Mouse (Mus musculus): ENCODE data around the gene P4ha3. TPM values are rescaled to one million over a fixed set of nuclear protein-coding genes. Genes with fewer than 3 reads are reported as not detected.
A peak's percentile ranks its signal among the peaks of the same experiment; 100 is the strongest.

The P4ha3 gene
- polyA plus RNA-seq, 2 experiments: 28.1 to 48.7 TPM

DNA sequence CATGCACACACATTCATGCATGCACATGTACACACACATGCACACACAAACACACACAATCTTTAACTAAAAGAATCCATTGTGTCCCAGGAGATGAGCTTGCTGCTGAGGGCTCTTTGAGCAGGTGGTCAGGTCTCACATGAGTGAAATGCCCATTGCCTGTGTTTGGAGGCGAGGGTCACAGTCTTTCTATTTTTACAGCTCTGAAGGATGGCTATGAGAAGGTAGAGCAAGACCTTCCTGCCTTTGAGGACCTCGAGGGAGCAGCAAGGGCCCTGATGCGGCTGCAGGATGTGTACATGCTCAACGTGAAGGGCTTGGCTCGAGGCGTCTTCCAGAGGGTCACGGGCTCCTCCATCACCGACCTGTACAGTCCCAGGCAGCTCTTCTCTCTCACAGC is 8.2 kb downstream of the P4ha3 start:
- DNase-seq (ENCODE audit: low spot score): no peak
- H3K27ac ChIP-seq (replicated peaks; ENCODE audit: low read depth, low read length): no peak overlapping the region

DNA sequence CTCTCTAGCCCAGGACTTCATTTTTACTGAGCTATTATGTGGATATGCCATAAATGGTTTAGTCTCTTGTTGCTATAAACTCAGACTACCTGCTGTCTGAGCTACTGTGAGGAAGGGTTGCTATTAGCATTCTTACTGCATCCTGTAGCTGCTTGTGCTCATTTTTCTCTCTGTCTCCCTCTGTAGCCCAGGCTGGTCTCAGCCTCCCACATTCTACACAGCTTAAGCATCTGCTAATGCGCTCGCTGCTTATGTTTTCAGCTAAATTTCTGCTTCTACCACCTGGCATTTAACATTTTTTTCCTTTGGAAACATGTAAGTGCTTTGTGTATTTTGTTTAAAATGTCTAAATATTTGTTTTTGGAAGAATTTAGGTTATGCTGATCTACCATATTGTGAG is 10.4 kb downstream of the P4ha3 start:
- no peak overlapping the region for H3K9ac ChIP-seq (ENCODE audit: low read depth, low read length, severe bottlenecking)
- WGBS: 95% methylated on average over 2 of the region's 2 CpGs

More for the DNA sequence above, 8.2 kb downstream of the P4ha3 start:
- Histone ChIP-seq H3K9ac (ENCODE audit: low read depth, low read length, severe bottlenecking) (no peak overlapping the region), H3K36me3 (ENCODE audit: control insufficient read depth, insufficient read depth, low read length) (peaks cover 31% of the 10 kb centered on the region), H3K4me2 (replicated peaks; ENCODE audit: low read depth, low read length, severe bottlenecking) (no peak overlapping the region), H3K4me3 (replicated peaks; ENCODE audit: low read length) (no peak overlapping the region), H3K9me3 (ENCODE audit: control insufficient read depth, low read length) (0 out of 2 replicates have a peak, but pooled peaks cover 7% of the 10 kb centered on the region), H3K27me3 (ENCODE audit: control insufficient read depth, insufficient read depth, low read length) (no peaks in the 10 kb centered on the region), H3K4me1 (ENCODE audit: control insufficient read depth, insufficient read depth, low read length) (peaks cover 16% of the 10 kb centered on the region)
- TF ChIP-seq POLR2A (IDR thresholded peaks at IDR 0.05; ENCODE audit: borderline replicate concordance, extremely low read depth, insufficient read depth, insufficient read length): no peak
- ATAC-seq (ENCODE audit: low FRiP score, low read depth): no peak
- WGBS: 75% methylated on average over 8 of the region's 8 CpGs

DNA sequence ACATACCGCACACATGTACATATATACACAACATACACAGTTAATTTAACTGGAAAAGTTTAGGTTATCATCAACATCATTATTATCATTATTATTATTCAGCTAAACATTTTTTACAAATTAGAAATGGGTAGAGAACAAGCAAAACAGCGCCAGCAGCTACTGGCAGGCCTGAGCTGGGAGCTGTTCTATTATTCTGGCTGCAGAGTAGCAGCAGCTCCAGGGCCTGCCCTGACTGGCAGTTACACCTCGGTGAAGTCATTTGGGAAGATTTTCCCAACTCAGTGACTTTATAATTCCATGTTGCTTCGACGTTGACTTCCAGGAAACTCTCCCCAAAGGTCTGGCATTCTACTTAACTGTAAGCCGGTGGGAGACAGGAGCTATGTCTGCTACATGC is 11.4 kb downstream of the P4ha3 start:
- no peak for DNase-seq (ENCODE audit: low spot score)
- no peak overlapping the region for H3K27ac ChIP-seq (replicated peaks; ENCODE audit: low read depth, low read length)
- no peak overlapping the region for H3K4me3 ChIP-seq (replicated peaks; ENCODE audit: low read length)
- TF ChIP-seq POLR2A (IDR thresholded peaks at IDR 0.05; ENCODE audit: borderline replicate concordance, extremely low read depth, insufficient read depth, insufficient read length): no peak
- H3K4me2 ChIP-seq (replicated peaks; ENCODE audit: low read depth, low read length, severe bottlenecking): no peak overlapping the region
- H3K4me1 ChIP-seq (ENCODE audit: control insufficient read depth, insufficient read depth, low read length): peaks cover 18% of the 10 kb centered on the region
- no peak for ATAC-seq (ENCODE audit: low FRiP score, low read depth)
- no peaks in the 10 kb centered on the region for H3K27me3 ChIP-seq (ENCODE audit: control insufficient read depth, insufficient read depth, low read length)
- no peaks in the 10 kb centered on the region for H3K9me3 ChIP-seq (ENCODE audit: control insufficient read depth, low read length)
- WGBS: 58% methylated on average over 6 of the region's 6 CpGs
- H3K9ac ChIP-seq (ENCODE audit: low read depth, low read length, severe bottlenecking): no peak overlapping the region
- H3K36me3 ChIP-seq (ENCODE audit: control insufficient read depth, insufficient read depth, low read length): peaks cover 31% of the 10 kb centered on the region

More for the DNA sequence above, 10.4 kb downstream of the P4ha3 start:
- 0 out of 2 replicates have a peak, but pooled peaks cover 6% of the 10 kb centered on the region for H3K9me3 ChIP-seq (ENCODE audit: control insufficient read depth, low read length)
- peaks cover 31% of the 10 kb centered on the region for H3K36me3 ChIP-seq (ENCODE audit: control insufficient read depth, insufficient read depth, low read length)
- H3K4me3 ChIP-seq (replicated peaks; ENCODE audit: low read length): no peak overlapping the region
- no peak for ATAC-seq (ENCODE audit: low FRiP score, low read depth)
- no peak for TF ChIP-seq POLR2A (IDR thresholded peaks at IDR 0.05; ENCODE audit: borderline replicate concordance, extremely low read depth, insufficient read depth, insufficient read length)
- H3K4me1 ChIP-seq (ENCODE audit: control insufficient read depth, insufficient read depth, low read length): peaks cover 18% of the 10 kb centered on the region
- DNase-seq (ENCODE audit: low spot score): no peak
- H3K27me3 ChIP-seq (ENCODE audit: control insufficient read depth, insufficient read depth, low read length): no peaks in the 10 kb centered on the region
- no peak overlapping the region for H3K4me2 ChIP-seq (replicated peaks; ENCODE audit: low read depth, low read length, severe bottlenecking)
- no peak overlapping the region for H3K27ac ChIP-seq (replicated peaks; ENCODE audit: low read depth, low read length)

DNA sequence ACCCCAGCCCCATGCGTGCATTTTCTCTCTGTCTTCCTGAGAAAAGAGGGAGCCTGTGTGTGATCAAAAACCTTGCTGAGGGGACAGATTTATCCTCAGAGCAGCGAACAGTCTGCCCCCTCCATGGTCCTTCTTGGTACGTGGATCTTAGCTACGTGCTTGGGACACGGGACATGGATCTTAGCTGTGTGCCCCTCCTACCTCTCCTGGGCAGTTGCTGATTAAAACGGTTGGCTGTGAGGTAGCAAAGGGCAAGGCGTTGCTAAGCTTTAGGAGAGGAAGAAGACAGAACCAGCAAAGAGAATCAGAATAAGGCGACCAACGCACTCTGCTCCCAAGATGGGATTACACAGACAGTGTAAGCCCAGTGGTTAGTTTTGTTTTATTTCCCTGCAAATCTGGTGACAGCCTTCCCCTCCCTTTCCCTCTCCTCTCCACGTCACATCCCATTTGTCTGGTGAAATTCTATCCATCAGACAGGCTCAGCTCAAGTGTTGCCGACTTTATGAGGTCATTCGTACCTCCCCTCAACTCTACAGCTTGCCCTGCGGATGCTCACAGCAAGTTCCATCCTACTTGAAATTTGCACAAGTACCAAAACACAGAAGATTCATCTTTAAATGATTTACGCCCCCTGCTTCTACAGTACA is 13.7 kb downstream of the P4ha3 start:
- no peak overlapping the region for H3K9ac ChIP-seq (ENCODE audit: low read depth, low read length, severe bottlenecking)
- ATAC-seq (ENCODE audit: low FRiP score, low read depth) (peak; percentile 75; the same call in 1 of the 2 replicates), DNase-seq (ENCODE audit: low spot score) (peak; percentile 12)
- H3K27ac ChIP-seq (replicated peaks; ENCODE audit: low read depth, low read length): peak overlapping the region; percentile 29; the same call in 1 of the 2 replicates
- peaks cover 22% of the 10 kb centered on the region for H3K4me1 ChIP-seq (ENCODE audit: control insufficient read depth, insufficient read depth, low read length)
- no peaks in the 10 kb centered on the region for H3K9me3 ChIP-seq (ENCODE audit: control insufficient read depth, low read length)
- no peak for TF ChIP-seq POLR2A (IDR thresholded peaks at IDR 0.05; ENCODE audit: borderline replicate concordance, extremely low read depth, insufficient read depth, insufficient read length)
- H3K27me3 ChIP-seq (ENCODE audit: control insufficient read depth, insufficient read depth, low read length): no peaks in the 10 kb centered on the region
- no peak overlapping the region for H3K4me2 ChIP-seq (replicated peaks; ENCODE audit: low read depth, low read length, severe bottlenecking)
- peaks cover 24% of the 10 kb centered on the region for H3K36me3 ChIP-seq (ENCODE audit: control insufficient read depth, insufficient read depth, low read length)
- 41% methylated on average over 14 of the region's 14 CpGs for WGBS
- no peak overlapping the region for H3K4me3 ChIP-seq (replicated peaks; ENCODE audit: low read length)

DNA sequence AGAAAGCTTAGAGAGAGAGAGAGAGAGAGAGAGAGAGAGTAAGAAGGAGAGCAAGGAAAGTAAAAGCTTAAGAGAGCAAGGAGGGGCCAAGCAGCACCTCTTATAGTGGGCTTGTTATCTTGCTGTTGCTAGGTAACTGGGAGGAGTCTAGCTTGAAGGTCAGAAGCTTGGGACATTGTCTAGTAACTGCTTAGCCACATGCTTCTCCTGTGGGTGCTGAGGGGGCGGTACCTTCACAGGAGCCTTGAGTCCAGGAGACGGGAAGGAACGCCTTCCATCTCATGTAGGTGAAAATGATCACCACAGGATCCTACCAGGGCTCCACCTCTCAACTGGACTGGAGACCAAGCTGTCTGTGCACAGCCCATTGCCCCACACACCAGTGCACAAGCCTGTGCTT is 16.1 kb downstream of the P4ha3 start:
- DNase-seq (ENCODE audit: low spot score) (no peak), ATAC-seq (ENCODE audit: low FRiP score, low read depth) (no peak)
- Histone ChIP-seq H3K27ac (replicated peaks; ENCODE audit: low read depth, low read length) (no peak overlapping the region), H3K9me3 (ENCODE audit: control insufficient read depth, low read length) (no peaks in the 10 kb centered on the region), H3K27me3 (ENCODE audit: control insufficient read depth, insufficient read depth, low read length) (no peaks in the 10 kb centered on the region), H3K4me3 (replicated peaks; ENCODE audit: low read length) (no peak overlapping the region), H3K36me3 (ENCODE audit: control insufficient read depth, insufficient read depth, low read length) (peaks cover 16% of the 10 kb centered on the region), H3K9ac (ENCODE audit: low read depth, low read length, severe bottlenecking) (no peak overlapping the region), H3K4me1 (ENCODE audit: control insufficient read depth, insufficient read depth, low read length) (peaks cover 22% of the 10 kb centered on the region), H3K4me2 (replicated peaks; ENCODE audit: low read depth, low read length, severe bottlenecking) (no peak overlapping the region)
- WGBS: 74% methylated on average over 3 of the region's 3 CpGs
- no peak for TF ChIP-seq POLR2A (IDR thresholded peaks at IDR 0.05; ENCODE audit: borderline replicate concordance, extremely low read depth, insufficient read depth, insufficient read length)
